Mouse (Mus musculus): Measurements from ENCODE around the gene Cdhr5.
"Not testable (repeated sequence)": the region's sequence is repeated elsewhere in the genome, so short reads cannot be mapped to it uniquely, and the experiment has no call there.

The Cdhr5 gene

GRCm38 (mm10) chr7:141277701-141278678 is 1.4 kb upstream of the Cdhr5 start:
- no peak for DNase-seq (ENCODE audit: low read depth, low spot score)

DNA sequence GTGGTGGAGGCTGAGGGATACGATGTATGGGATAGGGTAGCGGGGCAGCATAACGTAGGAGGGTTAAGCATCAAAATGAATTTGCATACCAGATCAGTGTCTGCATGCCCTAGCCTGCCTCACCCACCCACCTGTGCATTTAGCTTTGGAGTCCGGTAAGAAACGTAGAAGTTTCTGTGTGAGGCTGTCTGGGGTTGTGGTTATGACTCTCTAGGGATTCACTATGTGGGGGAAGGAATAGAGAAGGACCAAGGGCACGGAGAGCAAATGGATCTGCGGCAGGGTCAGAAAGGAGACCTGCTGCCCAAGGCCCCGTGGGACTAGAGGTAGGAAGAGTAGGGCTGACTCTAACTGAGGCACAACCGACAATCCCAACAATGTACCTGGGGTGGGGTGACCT is 1.2 kb downstream of the Cdhr5 start:
- no peak for DNase-seq (ENCODE audit: low read depth, low spot score)

DNA sequence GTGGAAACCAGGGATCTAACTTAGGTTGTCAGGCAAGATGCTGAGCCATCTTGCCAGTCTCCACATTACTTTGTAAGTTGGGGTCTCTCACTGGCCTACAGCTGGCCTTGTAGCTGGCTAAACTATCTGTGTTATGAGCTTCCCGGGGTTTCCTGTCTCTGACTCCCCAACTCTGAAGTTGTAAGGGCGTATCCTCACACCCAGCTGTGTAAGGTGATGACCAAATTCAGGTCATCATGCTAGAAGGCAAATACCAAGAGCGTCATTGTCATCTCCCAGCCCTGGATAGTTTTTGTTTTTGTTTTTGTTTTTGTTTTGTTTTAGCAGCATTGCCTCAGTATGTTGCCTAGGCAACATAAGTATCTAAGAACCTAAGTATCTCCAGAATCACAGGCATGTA is 6.0 kb downstream of the Cdhr5 start:
- no peak for DNase-seq (ENCODE audit: low read depth, low spot score)

DNA sequence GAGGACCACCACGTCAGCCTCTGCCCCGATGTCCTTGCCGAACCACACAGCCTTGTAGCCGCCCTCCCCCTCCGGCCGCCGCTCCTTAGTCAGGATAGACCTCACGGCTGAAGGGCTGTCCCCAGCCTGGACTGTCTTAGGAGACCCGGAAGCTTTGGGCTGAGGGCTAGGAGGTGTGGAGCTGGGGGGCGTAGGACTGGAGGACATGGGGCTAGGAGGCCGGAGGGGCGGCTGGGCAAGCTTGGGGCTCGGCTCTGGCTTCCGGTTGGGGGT is 7.4 kb downstream of the Cdhr5 start:
- no peak for DNase-seq (ENCODE audit: low read depth, low spot score)

DNA sequence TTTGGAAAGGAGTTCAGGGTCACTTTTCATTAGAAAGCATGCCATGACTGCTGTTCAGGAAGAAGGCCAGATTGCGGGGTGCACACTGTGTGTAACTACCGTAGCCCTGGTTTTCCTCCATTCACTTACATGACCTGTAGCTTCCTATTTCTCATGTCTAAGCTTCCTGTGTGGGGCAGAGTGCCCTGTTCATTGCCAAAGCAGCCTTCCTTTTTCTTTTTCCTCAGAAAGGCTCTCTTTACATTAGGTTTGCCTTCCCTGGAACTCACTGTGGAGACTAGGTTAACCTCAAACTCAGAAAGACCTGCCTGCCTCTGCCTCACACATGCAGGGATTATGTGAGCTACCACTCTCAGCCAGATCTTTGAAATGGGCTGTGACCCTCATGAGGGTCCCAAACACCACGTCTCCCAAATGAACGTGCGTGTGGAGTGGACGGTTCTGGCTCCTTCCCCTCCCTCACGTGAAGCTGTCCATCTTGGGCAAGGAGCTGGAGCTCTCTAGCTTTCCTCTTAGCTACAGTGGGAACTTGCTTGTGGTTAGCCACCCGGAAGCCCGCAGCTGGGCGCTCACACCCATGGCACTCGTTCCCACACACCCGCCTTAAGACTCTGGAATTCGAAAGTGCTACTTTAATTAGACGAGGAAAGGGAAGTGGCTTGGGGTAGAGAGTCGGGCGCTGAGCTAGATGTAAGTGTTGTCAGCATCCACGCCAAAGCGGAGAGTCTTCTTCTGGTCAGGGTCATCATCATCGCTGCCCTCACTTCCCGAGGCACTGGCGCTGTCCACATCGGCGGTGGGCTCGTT is 7.9 kb downstream of the Cdhr5 start:
- peak; percentile 25 for DNase-seq (ENCODE audit: low read depth, low spot score)

DNA sequence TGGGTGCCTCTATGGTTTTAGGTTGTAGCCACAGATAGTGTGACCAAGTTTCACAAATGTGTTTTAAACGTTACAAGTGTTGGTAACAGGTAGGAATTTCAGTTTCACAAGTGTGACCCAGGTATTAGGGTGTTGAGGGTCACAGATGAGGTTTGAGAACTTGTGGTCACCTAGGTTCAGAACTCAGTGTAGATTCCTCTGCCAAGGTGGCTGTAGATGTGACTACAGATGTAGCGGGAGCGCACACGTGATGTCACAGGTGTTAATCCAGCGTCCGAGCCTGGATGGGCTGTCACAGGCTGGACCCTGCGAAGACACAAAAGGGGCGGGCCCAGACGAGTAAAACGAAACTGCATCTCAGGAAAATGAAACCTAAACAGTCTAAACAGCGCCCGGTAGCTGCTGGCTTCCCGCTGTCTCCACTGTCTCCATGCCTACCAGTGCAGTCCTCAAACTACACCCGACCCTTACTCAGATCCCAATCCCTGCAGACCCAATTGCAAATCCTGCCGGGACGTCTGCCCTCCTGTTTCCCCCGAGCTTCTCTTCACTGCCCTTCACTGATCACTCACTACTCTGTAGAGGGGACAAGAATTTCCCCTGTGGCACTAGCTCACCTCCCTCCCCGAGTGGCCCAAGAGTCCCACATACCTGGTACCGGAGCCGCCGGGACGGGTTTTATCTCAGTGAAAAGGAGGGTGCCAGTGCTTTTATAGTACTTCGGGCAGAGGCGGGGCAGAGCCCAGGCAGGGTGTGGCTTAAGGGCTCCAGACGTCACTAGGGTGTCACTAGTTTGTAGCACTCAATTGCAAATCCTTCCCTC is 10.6 kb downstream of the Cdhr5 start, which contains the start of gene Irf7:
Gene Irf7, minus strand, starts transcription at position 743 of the 823 bp plus-strand sequence.
- peak; percentile 64 for DNase-seq (ENCODE audit: low read depth, low spot score)

DNA sequence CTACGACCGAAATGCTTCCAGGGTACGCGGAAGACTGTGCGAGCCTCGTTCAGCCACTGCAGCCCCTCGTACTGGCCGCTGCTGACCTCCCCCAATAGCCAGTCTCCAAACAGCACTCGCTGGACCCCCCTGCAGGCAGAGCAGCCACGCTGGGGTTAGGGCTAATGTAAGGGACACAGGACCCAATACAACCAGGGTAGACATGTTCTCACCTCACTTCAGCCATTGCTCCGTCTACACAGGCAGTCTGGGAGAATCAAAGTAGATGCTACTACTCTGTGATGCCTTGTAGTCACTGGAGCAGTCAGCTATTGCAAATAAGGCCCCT is 11.2 kb downstream of the Cdhr5 start:
- no peak for DNase-seq (ENCODE audit: low read depth, low spot score)

DNA sequence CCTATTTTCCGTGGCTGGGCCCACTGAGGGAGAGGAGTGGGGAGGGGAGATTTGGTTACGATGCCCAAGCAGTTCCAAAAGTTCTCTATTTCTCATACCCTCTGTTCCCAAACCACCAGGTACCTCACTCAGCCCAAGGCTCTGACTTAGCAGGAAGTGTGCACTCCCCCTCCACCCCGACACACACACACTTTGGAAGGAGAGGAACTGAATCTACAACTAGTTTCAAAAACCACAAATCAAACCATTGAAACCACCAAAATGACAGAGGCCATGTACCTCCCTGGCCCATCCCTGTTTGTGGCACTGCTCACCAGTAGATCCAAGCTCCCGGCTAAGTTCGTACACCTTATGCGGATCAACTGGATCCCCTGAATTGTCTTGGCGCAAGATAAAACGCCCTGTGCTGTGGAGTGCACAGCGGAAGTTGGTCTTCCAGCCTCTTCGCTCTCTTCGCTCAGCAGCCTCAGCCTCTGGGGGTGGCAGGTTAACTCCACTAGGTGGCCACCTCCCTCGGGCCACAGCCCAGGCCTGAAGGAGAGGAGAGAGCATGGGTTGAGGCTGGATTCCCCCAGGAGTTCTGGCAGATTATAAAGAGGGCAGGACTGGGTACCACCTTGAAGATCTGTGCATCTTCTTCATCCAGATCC is 11.7 kb downstream of the Cdhr5 start:
- no peak for DNase-seq (ENCODE audit: low read depth, low spot score)

DNA sequence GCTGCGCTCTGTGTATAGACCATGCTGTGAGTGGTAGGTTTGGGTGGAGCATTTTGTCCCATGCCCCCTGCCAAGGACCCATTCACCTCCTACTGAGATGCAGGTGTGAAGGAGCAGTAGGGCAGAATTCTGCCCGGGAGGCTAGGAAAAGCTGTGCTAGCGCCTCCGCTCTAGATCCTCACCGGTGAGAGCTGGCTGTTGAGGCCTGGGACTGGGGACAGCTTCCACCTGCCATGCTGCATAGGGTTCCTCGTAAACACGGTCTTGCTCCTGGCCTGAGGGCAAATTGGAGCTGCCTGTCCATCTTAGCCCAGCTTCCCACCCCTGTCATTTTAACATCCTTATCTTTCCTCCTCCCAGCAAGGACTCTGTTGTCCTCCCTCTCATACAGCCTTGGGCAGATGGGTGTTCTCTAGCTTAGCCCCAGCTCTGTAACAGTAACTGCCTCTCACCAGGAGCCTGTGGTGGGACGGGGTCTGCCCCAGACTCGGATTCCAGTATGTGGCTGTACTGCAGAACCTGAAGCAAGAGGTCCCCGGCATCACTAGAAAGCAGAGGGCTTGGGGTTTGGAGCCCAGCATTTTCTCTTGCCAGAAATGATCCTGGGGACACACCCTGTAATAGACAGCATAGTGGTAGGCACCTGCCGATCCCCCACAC is 12.4 kb downstream of the Cdhr5 start:
- no peak for DNase-seq (ENCODE audit: low read depth, low spot score)

DNA sequence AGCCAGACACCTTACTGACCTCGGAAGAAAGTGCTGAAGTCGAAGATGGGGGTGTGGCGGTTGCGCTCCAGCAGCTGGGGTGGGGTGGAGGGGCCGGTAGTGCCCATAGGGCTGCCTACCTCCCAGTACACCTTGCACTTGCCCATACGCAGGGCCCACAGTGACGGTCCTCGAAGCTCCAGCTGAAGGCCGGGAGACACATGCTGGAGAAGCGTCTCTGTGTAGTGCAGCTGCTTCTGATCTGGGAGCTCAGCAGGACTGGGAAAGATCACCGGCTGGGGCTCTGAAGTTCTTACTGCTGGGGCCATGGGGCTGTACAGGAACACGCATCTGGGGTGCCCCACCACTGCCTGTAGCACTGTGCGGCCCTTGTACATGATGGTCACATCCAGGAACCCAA is 12.9 kb downstream of the Cdhr5 start:
- no peak for DNase-seq (ENCODE audit: low read depth, low spot score)

DNA sequence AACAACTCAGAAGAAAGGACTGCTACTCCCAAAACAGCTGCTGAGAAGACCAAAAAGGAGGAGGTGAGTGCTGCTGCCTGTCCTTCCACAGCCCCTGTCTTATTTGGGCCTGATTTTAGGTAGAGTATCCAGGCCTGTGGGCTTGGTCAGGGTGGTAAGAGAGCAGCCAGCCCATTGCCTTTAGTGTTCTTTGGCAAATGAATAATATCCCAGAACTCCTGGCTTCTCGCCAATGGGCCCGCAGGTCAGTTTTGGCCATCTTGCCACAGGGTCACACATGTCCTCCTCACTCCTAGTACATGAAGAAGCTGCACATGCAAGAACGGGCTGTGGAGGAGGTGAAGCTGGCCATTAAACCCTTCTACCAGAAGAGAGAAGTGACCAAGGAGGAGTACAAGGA is 15.1 kb downstream of the Cdhr5 start:
- no peak for DNase-seq (ENCODE audit: low read depth, low spot score)

DNA sequence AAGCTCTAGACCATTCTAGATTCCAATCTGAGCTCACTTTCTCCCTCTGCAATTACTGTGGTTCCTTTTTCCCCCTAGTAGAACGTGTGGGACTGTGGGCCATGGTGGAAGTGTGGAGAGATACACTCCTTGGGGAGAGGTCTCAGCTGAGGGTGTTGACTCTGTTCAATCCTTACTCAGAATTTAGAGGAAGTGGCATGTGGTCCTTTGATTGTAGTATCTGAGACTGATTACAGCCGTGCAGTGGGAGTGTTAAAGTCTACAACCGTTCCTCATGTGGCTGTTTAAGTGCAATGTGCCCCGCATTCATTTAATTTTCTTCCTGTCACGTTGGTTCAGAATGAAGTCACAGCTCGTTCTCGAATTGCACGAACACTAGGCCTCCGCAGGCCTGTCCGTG is 20.4 kb downstream of the Cdhr5 start:
- no peak for DNase-seq (ENCODE audit: low read depth, low spot score)

DNA sequence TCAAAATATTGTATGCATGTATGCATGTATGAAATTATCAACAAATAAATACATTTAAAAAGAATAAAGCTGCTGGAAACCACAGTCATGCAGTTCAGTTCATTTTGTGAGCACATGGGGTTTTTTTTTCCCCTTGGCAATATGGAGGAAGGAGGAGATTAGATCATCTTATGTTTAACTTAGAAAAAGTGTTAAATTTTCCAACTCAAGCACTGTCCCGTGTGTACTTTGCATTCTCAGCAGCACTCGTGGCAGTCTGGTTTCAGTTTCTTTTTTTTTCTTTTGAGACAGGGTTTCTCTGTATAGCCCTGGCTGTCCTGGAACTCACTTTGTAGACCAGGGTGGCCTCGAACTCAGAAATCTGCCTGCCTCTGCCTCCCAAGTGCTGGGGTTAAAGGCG is 26.1 kb downstream of the Cdhr5 start:
- DNase-seq (ENCODE audit: low read depth, low spot score): not testable (repeated sequence)

DNA sequence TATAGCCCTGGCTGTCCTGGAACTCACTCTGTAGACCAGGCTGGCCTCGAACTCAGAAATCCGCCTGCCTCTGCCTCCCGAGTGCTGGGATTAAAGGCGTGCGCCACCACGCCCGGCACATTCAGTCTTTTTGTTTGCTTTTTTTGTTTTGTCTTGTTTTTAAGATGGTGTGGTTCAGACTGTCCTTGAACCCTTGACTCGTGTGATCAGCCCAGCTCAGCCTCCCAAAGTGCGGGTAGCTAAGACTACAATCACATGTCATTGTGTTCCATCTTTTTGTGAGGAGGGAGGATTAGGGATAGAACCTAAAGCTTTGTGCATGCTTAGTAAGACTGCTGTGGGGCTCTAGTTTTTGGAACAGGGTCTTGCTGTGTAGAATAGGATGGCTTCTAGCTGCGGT is 45.0 kb downstream of the Cdhr5 start:
- DNase-seq (ENCODE audit: low read depth, low spot score): no peak

- no peak for DNase-seq (ENCODE audit: low read depth, low spot score)
Measured at GRCm38 (mm10) chr7:141231111-141231510, 45.5 kb downstream of the Cdhr5 start.

DNA sequence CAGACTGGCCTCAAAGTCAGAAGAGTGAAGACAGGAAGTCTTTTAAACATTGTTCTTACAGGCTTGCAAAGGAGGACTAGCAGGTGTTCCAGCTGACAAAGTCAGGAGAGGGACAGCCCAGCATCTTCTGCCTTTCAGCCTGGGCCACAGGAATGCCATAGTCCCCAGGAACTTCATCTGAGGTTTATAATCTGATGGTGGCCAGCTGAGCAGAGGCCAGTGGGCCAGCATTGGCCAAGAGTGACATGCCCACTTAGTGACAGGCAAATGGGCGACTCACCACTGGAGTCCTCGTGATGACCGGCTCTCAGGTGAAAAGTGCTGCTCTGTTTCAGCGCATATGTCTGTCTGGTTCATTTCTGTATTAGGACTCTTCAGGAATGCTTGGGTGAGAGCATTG is 46.0 kb downstream of the Cdhr5 start:
- DNase-seq (ENCODE audit: low read depth, low spot score): no peak

- no peak for DNase-seq (ENCODE audit: low read depth, low spot score)
Measured at GRCm38 (mm10) chr7:141229702-141230101, 46.9 kb downstream of the Cdhr5 start.

- DNase-seq (ENCODE audit: low read depth, low spot score): peak; percentile 83
Measured at GRCm38 (mm10) chr7:141228279-141229067, 48.1 kb downstream of the Cdhr5 start, which contains the start of gene Phrf1. TSS of gene Phrf1 (plus strand) at chr7:141228784.

- no peak for DNase-seq (ENCODE audit: low read depth, low spot score)
Measured at GRCm38 (mm10) chr7:141227796-141228195, 48.8 kb downstream of the Cdhr5 start.

DNA sequence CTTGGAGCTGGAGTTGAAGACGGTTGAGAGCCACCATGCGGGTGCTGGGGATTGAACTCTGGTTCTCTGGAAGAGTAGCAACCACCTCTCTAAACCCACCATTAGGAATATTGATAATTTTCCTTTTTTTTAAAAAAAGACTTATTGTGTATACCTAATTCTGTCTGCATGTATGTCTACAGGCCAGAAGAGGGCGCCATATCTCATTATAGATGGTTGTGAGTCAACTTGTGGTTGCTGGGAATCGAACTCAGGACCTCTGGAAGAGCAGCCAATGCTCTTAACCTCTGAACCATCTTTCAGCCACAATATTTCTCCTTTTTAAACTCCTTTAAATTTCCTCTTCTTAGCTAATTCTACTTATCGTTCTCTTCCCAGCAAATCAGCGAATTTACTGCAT is 50.1 kb downstream of the Cdhr5 start:
- DNase-seq (ENCODE audit: low read depth, low spot score): no peak

All from skeletal muscle tissue, adult 2 months (tissue).